Mouse (Mus musculus): Measurements from ENCODE around the gene Serpinb9.

Gene Serpinb9

GRCm38 (mm10) chr13:33048187-33048586 is 45.1 kb downstream of the Serpinb9 start:
- in situ Hi-C loops (cut with MboI; ENCODE audit: low pct_unique_long_range_greater_than_20kb in 1 of 2, low sequenced_read_pairs in 2 of 2, unreplicated experiment in 1 of 2) = no loop called here

GRCm38 (mm10) chr13:33051697-33052096 is 48.6 kb downstream of the Serpinb9 start:
- in situ Hi-C loops (cut with MboI; ENCODE audit: low pct_unique_long_range_greater_than_20kb in 1 of 2, low sequenced_read_pairs in 2 of 2, unreplicated experiment in 1 of 2) = no loop called here

- in situ Hi-C loops (cut with MboI; ENCODE audit: low pct_unique_long_range_greater_than_20kb in 1 of 2, low sequenced_read_pairs in 2 of 2, unreplicated experiment in 1 of 2) = no loop called here
Measured at GRCm38 (mm10) chr13:33063048-33063447, 60.0 kb downstream of the Serpinb9 start.
